Mouse (Mus musculus) megakaryocyte-erythroid progenitor cell, adult 5-6 weeks (primary cell): Measurements from ENCODE around the gene Hivep2. TPM values are rescaled to one million over a fixed set of nuclear protein-coding genes. Genes with fewer than 3 reads are reported as not detected.

Source experiments
- ATAC-seq: replicated peaks from 2 replicates; pipeline ENCODE4 v1.8.0; 2016; ENCODE audit warnings: mild to moderate bottlenecking, inconsistent platforms; ENCODE audit not compliant: severe bottlenecking, poor library complexity, low FRiP score, low TSS enrichment
- total RNA-seq, 2 experiments: library from RNA; stranded (forward) in 1 of 2; stranded (reverse) in 1 of 2; fragments of 200-1000, 215-1000 nt in 1 of 2; fragments of >200 nt in 1 of 2; fragmentation: Nextera tagmentation in 1 of 2; gene quantifications; 2 replicates each; pipeline ENCODE4 v1.2.3; 2014 to 2017

Hivep2 gene
- total RNA-seq, 2 experiments from 2014 or later = 0.94 to 3.7 TPM

DNA sequence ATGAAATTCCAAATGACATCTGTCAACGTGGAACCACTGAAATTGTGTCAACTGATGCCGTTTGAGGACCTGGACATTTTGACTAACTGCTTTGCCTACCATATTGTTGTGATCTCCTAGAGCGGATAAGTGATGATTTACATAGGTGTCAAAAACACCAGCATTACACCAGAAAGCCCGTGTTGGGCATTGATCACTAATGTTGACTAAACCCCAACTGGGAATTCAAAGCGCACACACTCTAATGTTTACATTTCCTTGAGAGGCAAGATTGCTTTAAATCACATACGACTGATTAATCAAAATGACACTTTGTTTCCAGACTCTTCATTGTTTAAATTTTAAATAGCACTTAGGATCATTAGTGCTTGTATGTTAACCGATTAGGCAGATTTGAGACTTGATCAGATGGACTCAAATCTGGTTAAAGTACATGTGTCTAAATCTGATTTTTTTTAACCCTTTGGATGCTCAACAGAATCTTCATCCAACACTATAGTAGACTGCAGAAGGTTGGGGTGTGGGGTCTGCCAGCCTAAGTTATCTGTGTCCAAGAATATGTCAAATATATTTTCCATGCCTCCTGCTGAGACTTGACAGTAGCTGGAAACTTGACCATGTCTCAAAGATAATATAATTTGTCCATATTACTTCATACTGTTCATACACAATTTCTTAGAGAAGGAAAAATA lies 142.3 kb downstream of the Hivep2 start:
- no peak for ATAC-seq

GRCm38 (mm10) chr10:14115846-14116245 lies 150.0 kb downstream of the Hivep2 start:
- no peak for ATAC-seq

- no peak for ATAC-seq
These were observed 151.1 kb downstream of the Hivep2 start for GRCm38 (mm10) chr10:14116978-14117377.

DNA sequence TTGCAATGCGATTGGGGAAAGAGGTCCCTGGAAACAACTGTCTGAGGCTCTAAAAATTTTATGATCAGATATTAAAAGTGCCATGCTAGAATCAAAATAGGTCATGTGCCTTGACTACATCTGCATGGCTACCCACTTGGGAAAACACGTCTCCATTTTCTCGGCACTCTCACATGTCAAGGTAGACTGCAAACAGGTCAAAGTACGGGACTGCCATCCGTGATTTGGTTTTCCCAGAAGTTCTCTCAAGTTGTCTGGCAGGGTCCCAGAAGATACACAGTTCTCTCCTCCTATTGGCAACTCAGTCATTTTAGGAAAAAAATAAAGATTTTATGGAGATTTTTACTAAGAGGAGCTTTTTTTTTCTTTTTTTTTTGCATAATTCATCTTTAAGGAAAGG lies 153.3 kb downstream of the Hivep2 start:
- ATAC-seq = no peak

DNA sequence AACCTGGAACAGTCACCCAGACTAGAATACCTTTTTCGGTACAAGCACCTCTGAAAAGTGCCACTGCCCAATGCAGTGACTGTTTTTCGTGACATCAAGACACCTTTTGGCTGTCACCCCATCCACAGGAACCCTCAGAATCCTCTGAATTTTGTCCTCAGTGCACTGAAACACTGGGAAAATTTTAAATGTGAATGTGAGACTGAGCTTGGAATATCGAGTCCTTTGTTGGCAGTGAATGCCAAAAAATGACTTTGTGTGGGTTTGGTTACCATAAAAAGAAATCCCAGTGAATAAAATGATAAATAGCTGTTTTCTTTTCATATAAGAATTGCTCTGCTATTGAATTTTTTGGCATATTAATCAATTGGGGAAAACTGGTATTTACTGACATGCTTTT lies 154.6 kb downstream of the Hivep2 start:
- no peak for ATAC-seq

DNA sequence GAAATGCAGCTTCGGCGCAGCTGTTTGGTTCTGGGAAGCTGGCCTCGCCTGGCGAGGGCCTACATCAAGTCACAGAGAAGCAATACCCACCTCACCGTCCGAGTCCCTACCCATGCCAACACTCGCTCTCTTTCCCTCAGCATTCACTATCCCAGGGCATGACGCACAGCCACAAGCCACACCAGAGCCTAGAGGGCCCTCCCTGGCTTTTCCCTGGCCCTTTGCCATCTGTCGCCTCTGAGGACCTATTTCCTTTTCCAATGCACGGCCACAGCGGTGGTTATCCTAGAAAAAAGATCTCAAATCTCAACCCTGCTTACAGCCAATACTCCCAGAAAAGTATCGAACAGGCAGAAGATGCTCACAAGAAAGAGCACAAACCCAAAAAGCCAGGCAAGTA lies 162.0 kb downstream of the Hivep2 start:
- ATAC-seq = no peak

GRCm38 (mm10) chr10:14130270-14130669 lies 164.4 kb downstream of the Hivep2 start:
- ATAC-seq = no peak

DNA sequence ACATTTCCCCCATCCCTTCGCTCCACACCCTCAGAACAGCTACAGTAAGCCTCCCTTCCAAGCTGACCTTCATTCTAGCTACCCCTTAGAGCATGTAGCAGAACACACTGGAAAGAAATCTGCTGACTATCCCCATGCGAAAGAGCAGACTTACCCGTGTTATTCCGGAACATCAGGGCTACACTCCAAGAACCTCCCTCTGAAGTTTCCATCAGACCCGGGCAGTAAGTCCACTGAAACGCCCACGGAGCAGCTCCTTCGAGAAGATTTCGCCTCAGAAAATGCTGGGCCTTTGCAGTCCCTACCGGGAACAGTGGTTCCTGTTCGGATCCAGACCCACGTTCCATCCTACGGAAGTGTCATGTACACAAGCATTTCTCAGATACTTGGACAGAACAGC lies 165.4 kb downstream of the Hivep2 start:
- no peak for ATAC-seq

DNA sequence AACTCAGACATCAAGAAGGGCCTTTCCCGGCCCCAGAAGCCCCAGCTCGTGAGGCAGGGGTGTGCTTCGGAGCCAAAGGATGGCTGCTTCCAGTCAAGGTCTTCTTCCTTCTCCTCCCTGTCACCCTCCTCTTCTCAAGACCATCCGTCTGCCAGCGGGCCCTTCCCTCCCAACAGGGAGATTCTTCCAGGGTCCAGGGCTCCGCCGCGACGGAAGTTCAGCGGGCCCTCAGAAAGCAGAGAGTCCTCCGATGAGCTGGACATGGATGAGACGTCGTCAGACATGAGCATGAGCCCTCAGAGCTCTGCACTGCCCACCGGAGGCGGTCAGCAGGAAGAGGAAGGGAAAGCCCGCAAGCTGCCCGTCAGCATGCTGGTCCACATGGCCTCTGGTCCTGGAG lies 166.2 kb downstream of the Hivep2 start:
- ATAC-seq = no peak

- ATAC-seq = no peak
These were observed 167.1 kb downstream of the Hivep2 start for GRCm38 (mm10) chr10:14132937-14133336.

DNA sequence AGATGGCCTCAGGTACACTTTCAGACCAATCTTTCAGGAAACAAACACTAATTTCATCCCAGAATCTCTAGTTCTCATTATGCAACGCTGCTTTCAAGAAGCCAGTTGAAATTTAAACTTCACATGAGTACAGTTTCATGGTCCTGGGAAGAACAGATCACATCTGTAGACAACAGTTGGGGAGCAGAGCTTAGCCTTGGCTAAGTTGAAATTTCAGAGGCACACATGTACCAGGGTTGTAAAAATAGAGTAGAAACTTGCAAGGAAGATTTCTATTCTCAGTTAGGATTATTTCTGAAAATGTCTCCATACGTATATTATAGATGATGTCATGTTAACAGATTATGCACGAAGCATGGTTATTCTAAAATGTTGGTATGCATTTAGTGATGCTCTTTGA lies 172.8 kb downstream of the Hivep2 start:
- ATAC-seq = no peak

GRCm38 (mm10) chr10:14144840-14145239 lies 179.0 kb downstream of the Hivep2 start:
- ATAC-seq = no peak

- no peak for ATAC-seq
These were observed 199.0 kb downstream of the Hivep2 start for GRCm38 (mm10) chr10:14164829-14165228.

- no peak for ATAC-seq
These were observed 202.4 kb downstream of the Hivep2 start for GRCm38 (mm10) chr10:14168197-14168844.

DNA sequence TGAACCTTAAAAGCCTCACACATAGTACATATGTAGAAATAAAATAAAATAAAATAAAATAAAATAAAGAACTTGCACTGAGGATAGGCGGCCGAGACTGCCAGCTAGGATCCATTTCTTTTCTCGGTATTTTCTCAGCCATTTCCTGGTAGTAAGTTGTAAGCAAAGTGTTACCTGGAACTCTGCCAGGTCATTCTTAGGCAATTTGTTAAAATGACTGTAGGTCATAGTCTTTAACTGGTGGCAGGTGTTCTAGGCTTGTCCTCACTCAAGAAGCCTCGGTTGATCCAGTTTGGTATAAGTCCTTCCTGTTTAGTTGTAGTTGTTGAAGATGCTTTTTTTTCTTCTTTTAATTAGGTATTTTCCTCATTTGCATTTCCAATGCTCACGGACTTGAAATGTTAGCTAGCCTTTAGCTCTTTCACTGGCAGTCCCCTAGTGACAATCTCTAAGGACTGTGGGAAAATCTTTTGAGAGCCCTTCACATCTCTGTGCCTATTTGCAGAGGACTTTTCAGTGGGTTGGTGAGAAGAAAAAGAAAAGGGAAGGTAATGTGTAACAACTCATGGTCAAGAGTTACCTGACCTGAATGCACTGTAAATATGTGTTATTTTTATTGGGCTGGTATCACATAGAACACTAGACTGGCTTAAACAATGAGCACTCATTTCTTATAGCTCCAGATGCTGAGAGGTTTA lies 203.1 kb downstream of the Hivep2 start:
- no peak for ATAC-seq

GRCm38 (mm10) chr10:14174124-14174523 lies 208.2 kb downstream of the Hivep2 start:
- ATAC-seq = no peak

DNA sequence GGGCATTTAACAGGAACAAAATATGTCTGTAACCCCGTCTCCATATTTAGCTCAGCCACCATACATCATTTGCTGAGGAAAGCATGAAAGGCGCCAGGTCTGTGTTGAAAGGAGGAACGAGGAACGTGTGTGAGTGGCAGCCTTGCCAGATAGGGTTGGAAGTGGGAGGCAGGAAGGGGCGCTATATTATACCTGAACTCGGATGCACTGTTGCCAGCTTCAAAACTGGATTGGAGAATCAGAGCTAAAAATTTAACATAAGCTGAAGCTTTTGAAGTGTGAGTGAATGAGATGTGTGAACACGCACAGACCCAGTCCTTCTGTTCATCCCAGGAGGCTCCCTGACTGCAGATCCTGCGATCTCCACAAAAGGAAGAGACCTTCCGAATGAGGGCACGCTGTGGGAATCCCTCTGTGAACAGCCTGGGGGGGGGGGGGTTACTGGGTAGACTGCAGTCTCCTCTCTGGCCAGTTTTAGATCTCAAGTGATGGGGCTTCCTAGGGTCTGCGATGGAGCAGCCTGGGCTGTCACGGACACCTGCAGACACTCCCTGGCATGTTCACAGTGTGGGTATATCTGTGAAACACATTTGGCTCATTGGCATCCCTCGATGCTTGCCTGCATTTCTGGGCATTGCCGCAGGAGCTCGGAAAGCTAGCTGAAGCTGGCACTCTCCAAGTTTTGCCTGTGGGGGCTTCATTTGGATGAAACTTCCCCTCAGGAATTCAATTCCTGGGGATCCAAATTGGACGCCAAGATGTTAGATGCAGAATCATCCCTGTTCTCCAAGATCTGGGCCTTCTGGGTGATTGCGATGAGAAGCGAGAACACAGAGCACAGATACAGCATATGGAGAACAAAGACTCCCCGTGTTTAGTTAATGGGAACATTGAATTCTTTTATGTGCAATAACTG lies 213.8 kb downstream of the Hivep2 start:
- no peak for ATAC-seq

- ATAC-seq = no peak
These were observed 220.6 kb downstream of the Hivep2 start for GRCm38 (mm10) chr10:14186352-14186976.

GRCm38 (mm10) chr10:14189050-14189449 lies 223.2 kb downstream of the Hivep2 start:
- no peak for ATAC-seq
